14 mouse cellular contexts compared by ENCODE assay signal in the genomic region with DNA sequence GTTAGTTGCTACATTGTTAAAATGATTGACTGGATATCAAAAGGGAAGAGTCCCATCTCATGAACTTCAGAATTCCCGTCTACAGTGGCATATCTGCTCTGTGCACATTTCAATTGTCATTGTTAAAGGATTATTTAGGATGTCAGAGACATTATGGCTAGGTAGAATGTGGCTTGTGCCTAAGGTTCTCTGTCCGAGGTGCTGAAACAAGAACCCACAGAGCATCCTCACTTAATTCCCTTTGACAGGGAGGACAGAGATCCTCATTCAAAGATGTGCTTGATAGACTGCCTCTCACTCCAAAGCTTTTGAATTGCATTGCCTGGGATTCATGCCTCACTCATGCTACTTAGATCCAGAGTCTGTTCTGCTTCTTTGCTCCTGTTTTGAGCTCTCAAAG.
DNase-seq lines count a peak whose midpoint lies in the region; ATAC-seq lines count a peak whose summit lies in the region.
"Had no signal": no experiment of that assay in that cellular context is flagged by ENCODE, and none has a peak within 500 bp of the region (broad histone marks: within the 10 kb centered on the region; RNA-seq: fewer than 3 reads in every experiment).

No protein-coding gene starts in this region.

- WGBS in forebrain, embryonic 15.5 days: 5% methylated on average over 2 of the region's 2 CpGs

- DNase-seq in kidney, adult 9 months: peak; percentile 3
- DNase-seq in kidney, adult 11 months: no peak
- DNase-seq in ES-CJ7 (ENCODE audit: low read depth, low spot score) (peak; percentile 29), ZHBTc4 (ENCODE audit: low read depth, low spot score) (peak; percentile 47)
- peak; percentile 35 for DNase-seq in forelimb bud, embryonic 11.5 days (ENCODE audit: low read depth, low spot score)
- no peak for DNase-seq in cerebellum, postnatal 36 days
- DNase-seq: cerebellum, postnatal 14 days; thymus, postnatal 25 days had no signal

- H3K27me3 ChIP-seq in forebrain, embryonic 15.5 days: no peaks in the 10 kb centered on the region
- H3K27me3 ChIP-seq: CH12.LX; hindbrain, embryonic 12.5 days; megakaryocyte, embryonic 14.5 days had no signal

- no peak for ATAC-seq in forebrain, embryonic 15.5 days (replicated peaks)
- ATAC-seq: activated CD4-positive, CD25-positive, alpha-beta regulatory T cell, adult 4 months had no signal

- no peaks in the 10 kb centered on the region for H3K4me1 ChIP-seq in forebrain, embryonic 15.5 days
- H3K4me1 ChIP-seq: hindbrain, embryonic 12.5 days; megakaryocyte, embryonic 14.5 days had no signal

- no peak overlapping the region for H3K27ac ChIP-seq in forebrain, embryonic 15.5 days (replicated peaks)
- H3K27ac ChIP-seq: hindbrain, embryonic 12.5 days; liver, embryonic 14.5 days had no signal

- H3K4me3 ChIP-seq in forebrain, embryonic 15.5 days: no peak overlapping the region
- H3K4me3 ChIP-seq: hindbrain, embryonic 12.5 days; megakaryocyte, embryonic 14.5 days had no signal

- no peak overlapping the region for H3K9ac ChIP-seq in forebrain, embryonic 15.5 days (replicated peaks)
- H3K9ac ChIP-seq: hindbrain, embryonic 12.5 days; liver, embryonic 14.5 days had no signal

- H3K9me3 ChIP-seq in forebrain, embryonic 15.5 days: no peaks in the 10 kb centered on the region
- H3K9me3 ChIP-seq: hindbrain, embryonic 12.5 days had no signal

- H3K36me3 ChIP-seq in forebrain, embryonic 15.5 days: no peaks in the 10 kb centered on the region
- H3K36me3 ChIP-seq: hindbrain, embryonic 12.5 days had no signal

- H3K4me2 ChIP-seq in forebrain, embryonic 15.5 days (replicated peaks): no peak overlapping the region
- H3K4me2 ChIP-seq: hindbrain, embryonic 12.5 days had no signal

Comparison
In these comparisons a context has a peak if more than half of its experiments do, and no peak if none do; other contexts are left out.
1. DNase-seq: peak in kidney, adult 9 months (single experiment), ES-CJ7 (single experiment), ZHBTc4 (single experiment) and forelimb bud, embryonic 11.5 days (single experiment); none in kidney, adult 11 months (single experiment) and cerebellum, postnatal 36 days (0 of 2).